Mouse (Mus musculus) C3H10T1/2 (cell line): ENCODE results near the gene Trub1. TPM values are rescaled to one million over a fixed set of nuclear protein-coding genes. Genes with fewer than 3 reads are reported as not detected.

Source experiments
- polyA plus RNA-seq, 2 experiments: library from polyadenylated mRNA; unstranded; fragments of >200 nt; fragmentation: generic; extraction: Trizol; gene quantifications; one replicate each; pipeline ENCODE4 v1.2.1; 2012; ENCODE audit warnings: missing spikeins in 2 of 2

Gene Trub1
- polyA plus RNA-seq = 1 to 10 TPM; 1.8 to 6.2 TPM

GRCm38 (mm10) chr19:57452492-57453217 is at the start of gene Trub1:
TSS of gene Trub1 (plus strand) at chr19:57452912.

Other genes starting within 250 kb of the Trub1 start
- 10 to 100 TPM in 1 of 2 experiments, 1 to 10 TPM in 1; 2.8 to 41.3 TPM for gene Ablim1, start 138.0 kb upstream of the Trub1 start, polyA plus RNA-seq
- gene Fam160b1, start 92.2 kb upstream of the Trub1 start, polyA plus RNA-seq = 10 to 100 TPM in 1 of 2 experiments, 1 to 10 TPM in 1; 1.0 to 11.5 TPM
- gene Atrnl1, start 158.1 kb downstream of the Trub1 start, polyA plus RNA-seq = 1 to 10 TPM in 1 of 2 experiments, under 1 TPM in 1; 0.27 to 7.5 TPM